Mouse (Mus musculus): ENCODE measurements around the gene Incenp. TPM values are rescaled to one million over a fixed set of nuclear protein-coding genes. Genes with fewer than 3 reads are reported as not detected.

Gene Incenp
- polyA plus RNA-seq, 1 experiment = 23.8 TPM

DNA sequence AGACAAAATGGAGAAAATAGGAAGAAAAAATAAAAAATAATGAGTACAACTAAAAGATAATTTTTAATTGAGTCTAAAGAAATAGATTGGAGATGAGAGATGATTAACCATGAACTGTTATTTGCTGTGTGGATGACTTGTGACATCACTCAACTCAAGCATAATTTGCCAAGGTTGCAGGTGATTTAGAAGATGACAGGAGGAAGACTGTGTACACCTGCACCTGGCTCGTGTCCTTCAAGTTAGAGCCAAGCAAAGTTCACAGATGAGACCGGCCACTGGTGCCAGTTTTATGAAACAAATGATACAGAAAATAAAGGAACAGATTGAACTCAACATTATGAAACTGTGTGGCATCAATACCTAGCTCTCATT, 62.0 kb downstream of the Incenp start:
- DNase-seq (ENCODE audit: extremely low spot score in 1 of 2, low spot score in 1 of 2) = no peak

DNA sequence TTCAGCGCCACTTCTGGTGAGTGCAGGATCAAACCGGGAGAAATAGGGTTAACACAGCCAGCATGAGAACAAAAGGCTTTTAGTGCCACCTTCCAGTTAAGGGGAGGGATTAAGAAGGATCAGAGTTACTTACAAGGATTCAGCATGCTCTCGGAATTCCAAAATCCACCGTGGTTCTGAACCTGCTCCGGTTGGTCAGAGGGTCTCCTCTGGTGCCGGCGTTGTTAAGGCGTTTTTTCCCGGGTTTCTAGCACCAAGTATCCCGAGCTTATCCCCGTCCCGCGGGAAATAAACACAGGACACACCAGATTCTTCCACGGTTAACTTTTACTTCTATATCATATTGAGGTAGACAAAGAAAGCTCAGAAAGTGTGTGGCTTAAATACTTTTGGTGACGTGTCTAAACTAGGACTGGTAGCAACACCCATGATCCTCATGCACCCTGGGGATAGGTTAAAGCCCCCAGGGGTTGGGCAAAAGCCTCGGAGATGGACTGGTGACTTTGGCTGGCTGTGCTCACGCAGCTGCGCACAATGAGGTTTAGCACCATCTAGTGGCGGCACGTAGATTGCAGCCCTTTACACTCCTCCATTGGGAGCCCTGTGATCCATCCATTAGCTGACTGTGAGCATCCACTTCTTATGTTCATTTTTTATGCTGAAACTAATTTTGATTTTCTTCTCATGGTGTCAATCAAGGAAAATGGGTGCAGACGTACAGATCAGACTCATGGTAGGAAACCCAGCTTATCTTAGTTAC, 62.6 kb downstream of the Incenp start:
- peak; percentile 7 to 63 for DNase-seq (ENCODE audit: extremely low spot score in 1 of 2, low spot score in 1 of 2)

Other genes with a start within 250 kb of the Incenp start
- gene Scgb2a2, start 52.0 kb downstream of the Incenp start, polyA plus RNA-seq (2012; rRNA removed) = not detected in 2 replicates
- gene Fth1, start 81.0 kb upstream of the Incenp start, polyA plus RNA-seq (2012; rRNA removed) = 3,721 and 5,002 TPM in 2 replicates
- 0.59 and 0.74 TPM in 2 replicates for gene Best1, start 102.1 kb upstream of the Incenp start, polyA plus RNA-seq (2012; rRNA removed)
- 11.3 and 13.6 TPM in 2 replicates for gene Rab3il1, start 102.1 kb upstream of the Incenp start, polyA plus RNA-seq (2012; rRNA removed)
- gene Fads3, start 142.0 kb upstream of the Incenp start, polyA plus RNA-seq (2012; rRNA removed) = 26.5 and 28.4 TPM in 2 replicates
- 166 and 168 TPM in 2 replicates for gene Fads2, start 202.2 kb upstream of the Incenp start, polyA plus RNA-seq (2012; rRNA removed)

Data from frontal cortex, adult 2 months (tissue).